Mouse (Mus musculus) skeletal muscle tissue, adult 2 months (tissue): ENCODE measurements around the gene Enpp3.

ENCODE experiments used
- DNase-seq: peaks from one replicate; pipeline ENCODE4 v3.0.0-alpha.2; 2012; ENCODE audit warnings: low read depth, low spot score

Enpp3 gene

DNA sequence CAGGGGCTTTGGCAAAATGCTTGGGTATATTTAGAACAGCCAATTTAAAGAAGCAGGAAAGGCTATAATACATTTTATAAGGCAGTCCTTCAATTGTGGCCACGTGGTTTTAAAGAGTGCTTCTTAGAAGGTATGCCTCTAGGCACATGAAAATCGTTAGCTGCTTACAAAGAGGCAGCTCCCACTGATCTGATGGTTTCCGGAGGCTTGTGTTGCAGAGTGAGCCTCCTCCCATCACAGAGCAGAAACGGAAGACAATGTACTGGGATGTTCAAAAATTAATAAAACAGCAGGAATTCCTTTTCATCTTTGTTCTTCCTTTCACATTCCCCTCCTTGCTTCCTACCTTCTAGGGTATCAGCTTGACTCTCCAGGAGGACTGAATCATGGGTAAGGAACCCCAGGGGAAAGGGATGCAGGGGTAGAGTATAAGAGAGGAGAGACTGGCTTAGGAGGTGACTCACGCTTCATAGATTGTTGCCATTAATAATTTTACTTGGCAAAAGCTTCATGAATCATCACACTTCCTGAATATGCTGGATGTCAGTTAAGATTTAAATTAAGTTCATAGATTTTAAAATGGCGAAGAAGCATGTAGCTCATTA, 77.4 kb downstream of the Enpp3 start:
- no peak for DNase-seq

- no peak for DNase-seq
Measured at GRCm38 (mm10) chr10:24764640-24765039, 78.0 kb downstream of the Enpp3 start.

DNA sequence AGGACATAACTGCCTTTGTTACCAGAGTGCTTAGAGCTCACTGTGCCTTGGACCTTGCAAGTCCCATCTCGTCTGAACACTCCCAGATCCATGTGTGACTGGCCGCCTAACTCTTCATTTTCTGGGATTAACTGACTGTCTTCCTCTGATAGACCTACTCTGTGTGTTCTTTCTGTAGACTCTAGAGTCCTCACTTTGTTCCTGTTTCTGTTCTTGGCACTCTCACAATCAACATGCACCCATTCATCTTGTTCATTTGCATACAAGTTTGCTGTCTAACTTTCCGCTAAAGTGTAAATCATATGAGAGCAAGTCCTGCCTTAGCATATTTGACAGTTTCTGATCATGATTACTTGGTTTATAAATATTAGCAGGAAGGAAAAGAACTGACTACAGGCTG, 79.4 kb downstream of the Enpp3 start:
- no peak for DNase-seq

DNA sequence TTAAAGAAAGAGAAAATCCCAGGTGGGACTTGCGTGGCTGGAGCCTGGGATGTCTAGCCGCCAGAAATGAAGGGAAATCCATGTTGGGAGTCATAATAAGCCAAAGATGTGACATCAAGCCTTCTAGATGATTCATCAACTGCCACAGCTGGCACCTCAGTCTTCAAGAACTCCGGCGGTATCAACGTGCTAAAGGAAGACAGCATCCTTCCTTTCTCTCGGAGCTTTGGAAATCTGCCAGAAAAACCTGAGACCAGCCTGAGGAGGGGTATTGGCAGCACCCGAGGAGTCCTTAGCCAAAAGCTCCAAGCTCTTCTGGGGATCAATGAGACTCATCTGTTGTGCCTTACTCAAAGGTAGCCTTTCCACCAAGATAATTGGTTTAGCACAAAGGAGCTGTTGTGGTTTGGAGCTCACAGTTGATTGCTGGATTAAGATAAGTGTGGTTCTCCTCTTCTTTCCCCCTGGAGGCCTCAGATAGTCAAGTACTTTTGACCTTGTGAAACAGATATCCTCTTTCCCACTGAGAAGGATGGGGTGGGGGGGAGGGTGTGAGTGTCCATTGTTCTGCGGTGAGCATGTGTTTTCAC, 84.2 kb downstream of the Enpp3 start:
- no peak for DNase-seq

DNA sequence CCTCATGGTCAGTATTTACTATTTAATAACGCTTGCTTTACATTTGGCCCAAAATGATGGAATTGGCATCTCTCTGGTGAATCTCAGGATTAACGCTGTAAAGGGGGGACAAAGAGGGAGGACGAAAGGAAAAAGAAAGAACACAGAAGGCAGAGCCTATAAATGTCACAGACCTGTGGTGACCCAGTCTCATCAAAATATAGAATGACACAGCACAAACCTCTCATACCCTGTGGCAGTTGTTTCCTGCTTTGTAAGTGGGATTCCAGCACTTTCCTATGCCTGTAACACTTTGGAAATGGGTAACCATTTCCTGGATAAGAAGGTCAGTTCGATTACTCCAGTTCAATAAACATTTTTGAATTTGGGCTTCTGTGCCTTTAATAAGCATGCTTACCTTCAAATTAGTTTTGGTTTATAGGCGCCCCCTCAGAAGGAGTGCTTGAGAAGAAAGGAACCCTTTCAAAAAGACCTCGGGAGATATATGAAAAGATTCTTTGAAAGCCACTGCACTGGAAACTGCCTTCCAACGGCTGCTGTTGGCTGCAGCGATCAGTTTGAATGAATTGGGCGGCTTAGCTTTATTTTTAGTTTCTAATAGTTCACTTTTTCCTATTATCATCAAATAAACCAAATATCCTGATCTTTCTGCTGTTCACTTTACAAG, 87.6 kb downstream of the Enpp3 start:
- DNase-seq = no peak

DNA sequence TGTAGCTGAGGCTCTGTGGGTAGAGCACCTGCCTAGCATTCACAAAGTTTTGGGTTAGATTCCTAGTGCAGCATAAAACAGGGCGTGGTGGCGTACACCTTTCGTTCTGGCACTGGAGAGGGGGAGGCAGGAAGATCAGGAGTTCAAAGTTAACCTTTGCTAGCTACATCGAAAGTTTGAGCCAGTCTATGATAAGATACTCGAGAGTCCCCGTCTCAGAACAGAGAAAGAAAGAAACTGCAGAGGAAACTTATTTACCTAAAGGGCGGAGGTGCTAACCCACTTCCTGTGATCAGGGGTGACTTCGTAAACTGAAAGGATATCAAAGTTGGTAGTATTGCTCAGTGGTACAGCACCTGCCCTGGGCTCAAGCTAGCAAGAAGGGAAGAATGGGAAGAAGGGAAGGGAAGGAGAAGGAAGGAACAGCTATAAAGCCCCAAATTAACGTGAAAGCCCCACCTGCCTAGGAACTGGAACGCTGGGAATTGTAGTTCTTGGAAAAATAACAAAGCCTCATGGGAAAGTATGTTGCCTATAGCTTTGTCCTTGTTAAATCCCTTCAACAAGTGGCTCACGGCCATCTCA, 88.3 kb downstream of the Enpp3 start:
- DNase-seq = no peak

DNA sequence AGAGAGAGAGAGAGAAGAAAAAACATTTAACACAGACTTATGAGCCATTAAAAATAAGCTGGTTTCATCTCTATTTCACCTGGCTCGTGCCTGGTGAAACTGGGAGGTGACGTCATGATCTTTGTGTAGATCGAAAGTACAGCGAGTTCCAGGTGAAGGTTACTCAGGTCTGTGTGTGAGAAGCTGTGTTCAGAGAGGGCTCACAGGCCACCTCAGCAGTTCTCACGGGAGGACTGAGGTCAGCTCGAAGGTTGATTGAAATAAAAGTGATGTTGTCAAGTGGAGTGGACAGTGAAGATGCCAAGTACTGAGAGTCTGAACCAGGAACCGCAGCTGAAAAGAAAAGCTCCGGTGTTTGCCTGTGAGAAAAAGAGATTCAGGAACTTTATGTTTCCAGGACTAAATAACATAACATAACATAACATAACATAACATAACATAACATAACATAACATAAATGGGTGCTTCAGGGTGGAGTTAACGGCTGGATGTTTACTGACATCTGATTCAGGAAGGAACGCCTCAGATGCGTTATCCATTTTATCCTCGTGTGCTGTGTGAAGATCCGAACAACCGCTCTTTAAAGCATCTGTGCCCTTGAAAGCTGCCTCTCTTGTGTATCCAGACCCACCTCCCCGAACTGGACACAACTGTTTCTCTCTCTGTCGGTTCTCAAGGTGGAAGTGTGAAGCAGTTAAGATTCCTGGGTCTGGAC, 88.9 kb downstream of the Enpp3 start:
- DNase-seq = no peak

DNA sequence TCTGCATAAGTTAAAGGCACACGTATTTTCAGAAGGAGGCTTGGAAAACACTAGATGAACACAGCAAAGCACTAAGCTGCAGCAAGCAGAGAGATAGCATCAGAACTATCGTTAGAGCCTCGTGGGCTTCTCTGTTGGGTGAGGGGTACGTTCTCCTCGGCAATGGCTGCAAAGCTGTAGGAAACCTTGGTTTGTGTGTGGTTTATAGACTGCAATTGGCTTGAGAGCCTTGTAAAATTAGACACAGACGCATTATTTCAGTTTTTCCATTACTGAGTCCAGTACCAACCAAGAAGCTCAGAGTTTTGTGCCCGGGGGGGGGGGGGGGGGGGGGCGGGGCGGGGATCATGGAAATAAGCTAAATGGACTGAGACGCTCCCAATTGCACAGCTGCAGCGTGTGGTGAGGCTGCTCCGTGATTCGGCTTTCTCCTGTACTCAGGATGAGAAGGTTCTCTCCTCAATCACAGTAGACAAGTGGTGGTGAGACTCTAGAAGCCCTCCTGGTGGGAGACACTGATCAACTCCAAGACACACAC, 99.6 kb downstream of the Enpp3 start:
- no peak for DNase-seq

DNA sequence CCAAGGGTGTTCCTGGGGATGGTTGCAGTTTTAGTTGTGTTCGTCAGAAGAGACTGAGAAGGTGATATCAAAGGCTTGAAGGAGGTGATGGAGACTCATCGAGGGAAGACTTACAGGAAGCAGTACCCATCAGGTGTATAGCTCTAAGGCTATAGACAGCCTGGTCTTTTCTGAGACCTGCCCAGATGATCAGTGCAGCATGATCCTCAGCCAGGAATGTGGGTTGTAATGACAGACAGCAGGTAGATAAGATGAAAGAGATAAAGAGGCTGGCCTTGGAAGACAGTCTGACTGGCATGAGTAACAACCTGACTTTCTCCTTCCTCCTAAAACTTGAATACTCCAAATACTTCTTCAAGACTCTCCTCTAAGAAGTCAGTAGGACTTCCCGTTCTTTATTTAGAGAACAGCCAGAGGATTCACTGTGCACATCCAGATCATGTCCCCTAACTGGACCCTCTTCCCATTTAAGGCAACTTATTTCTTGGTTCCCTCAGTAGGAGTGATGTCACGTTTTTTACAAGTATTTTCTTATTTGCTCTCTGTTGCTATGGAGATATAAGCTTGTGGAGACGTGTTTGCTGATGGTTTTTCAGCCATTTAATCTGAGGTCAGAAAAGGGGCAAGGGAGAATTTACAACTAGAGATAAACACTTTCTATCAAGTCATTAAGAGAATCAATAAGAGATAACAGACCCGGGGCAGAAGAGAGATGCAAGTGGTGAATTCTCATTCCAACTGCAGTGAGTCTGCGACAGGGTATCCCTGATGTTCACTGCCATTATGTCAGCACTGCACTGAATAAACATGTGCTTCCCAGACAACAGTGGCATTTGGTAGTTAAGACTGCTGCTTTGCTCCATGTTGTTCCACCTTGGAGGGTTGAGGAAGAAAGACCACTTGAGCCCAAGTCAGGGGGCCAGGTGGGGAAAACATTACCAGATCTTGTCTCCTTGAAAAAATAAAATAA, 101.1 kb downstream of the Enpp3 start:
- DNase-seq = no peak

- no peak for DNase-seq
Measured at GRCm38 (mm10) chr10:24739171-24739570, 103.5 kb downstream of the Enpp3 start.

- no peak for DNase-seq
Measured at GRCm38 (mm10) chr10:24738456-24738855, 104.2 kb downstream of the Enpp3 start.

DNA sequence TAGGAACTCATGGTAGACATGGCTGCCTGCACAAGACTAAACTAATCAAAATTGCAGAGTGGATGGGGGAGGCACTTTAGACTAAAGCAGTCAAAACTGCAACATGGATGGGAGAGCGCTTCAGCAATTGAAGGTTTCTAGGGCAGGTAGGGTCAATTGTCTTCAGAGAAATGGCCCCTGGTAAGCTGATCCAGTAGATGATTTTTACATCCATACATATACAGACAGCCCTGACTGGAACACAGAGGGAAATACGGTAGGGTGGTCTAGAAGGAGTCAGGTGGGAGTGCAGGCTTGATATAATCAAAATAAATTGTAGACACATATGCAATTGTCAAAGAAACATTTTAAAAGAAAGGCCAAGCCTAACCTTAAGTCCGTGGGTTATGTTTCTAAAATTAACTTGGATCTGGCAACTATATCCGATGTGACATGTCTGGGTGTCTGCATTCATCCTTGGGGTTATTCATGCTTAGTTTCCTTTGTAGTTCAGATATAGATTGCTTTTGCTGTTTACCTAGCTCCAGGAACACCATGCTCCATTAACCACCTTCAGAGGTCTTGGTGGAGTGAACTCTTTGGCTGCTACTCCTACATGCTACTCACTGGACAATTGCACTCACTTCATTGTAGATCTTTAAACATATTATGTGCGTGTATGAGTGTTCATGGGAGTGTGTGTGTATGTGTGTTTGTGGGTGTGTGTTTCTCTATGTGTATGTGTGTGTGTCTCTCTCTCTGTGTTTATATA, 107.4 kb downstream of the Enpp3 start:
- no peak for DNase-seq

GRCm38 (mm10) chr10:24727478-24727877, 115.1 kb downstream of the Enpp3 start:
- no peak for DNase-seq

GRCm38 (mm10) chr10:24725197-24725596, 117.4 kb downstream of the Enpp3 start:
- DNase-seq = no peak
